Mouse (Mus musculus) liver, adult 2 months (tissue): ENCODE measurements around the gene Relb. TPM values are rescaled to one million over a fixed set of nuclear protein-coding genes. Genes with fewer than 3 reads are reported as not detected.

Experiments used
- DNase-seq: peaks from one replicate; pipeline ENCODE4 v3.0.0-alpha.2; 2011; ENCODE audit warnings: low read depth, low spot score; ENCODE audit errors: extremely low read depth
- H3K27ac ChIP-seq: fragments of 200-500 bp; replicated peaks from 2 replicates; pipeline ENCODE4 v1.5.1; 2012; ENCODE audit warnings: low read depth, mild to moderate bottlenecking, control low read depth, inconsistent platforms, low read length; ENCODE audit not compliant: insufficient read depth
- H3K27me3 ChIP-seq: fragments of 200-500 bp; 2 replicates; pipeline ENCODE4 v1.6.1; 2012; ENCODE audit warnings: mild to moderate bottlenecking, moderate library complexity, low read length, inconsistent platforms; ENCODE audit not compliant: control insufficient read depth, insufficient read depth
- H3K36me3 ChIP-seq: fragments of 200-500 bp; 2 replicates; pipeline ENCODE4 v1.6.1; 2012; ENCODE audit warnings: low read length, inconsistent platforms; ENCODE audit not compliant: control insufficient read depth, insufficient read depth
- H3K4me1 ChIP-seq: fragments of 200-500 bp; 2 replicates; pipeline ENCODE4 v1.6.1; 2011; ENCODE audit warnings: low read length; ENCODE audit not compliant: control insufficient read depth, insufficient read depth
- H3K4me3 ChIP-seq: fragments of 200-500 bp; 2 replicates; pipeline ENCODE4 v1.5.1; 2011; ENCODE audit warnings: low read depth, mild to moderate bottlenecking, control low read depth, low read length, moderate library complexity; ENCODE audit not compliant: insufficient read depth
- H3K79me2 ChIP-seq: fragments of 200-500 bp; 2 replicates; pipeline ENCODE4 v1.6.1; 2012; ENCODE audit warnings: inconsistent platforms, mild to moderate bottlenecking, low read length, moderate library complexity; ENCODE audit not compliant: control insufficient read depth, insufficient read depth
- H3K9ac ChIP-seq: fragments of 200-500 bp; 2 replicates; pipeline ENCODE4 v1.6.1; 2012; ENCODE audit warnings: low read depth, mild to moderate bottlenecking, control low read depth, inconsistent platforms, low read length
- CTCF ChIP-seq: fragments of 200-500 bp; IDR thresholded peaks from 2 replicates; pipeline ENCODE4 v1.5.1; 2011; ENCODE audit warnings: low read depth, low read length, control low read depth
- POLR2A ChIP-seq: fragments of 200-500 bp; IDR thresholded peaks from 2 replicates; pipeline ENCODE4 v1.6.1; 2011; ENCODE audit warnings: low read length, control low read depth; ENCODE audit not compliant: insufficient read depth; ENCODE audit errors: extremely low read depth
- WGBS: fragments of 180-500 bp; shearing (Covaris S2); methylation state at CpG from one replicate; pipeline ENCODE4 v1.1.7; 2018; 5-methylcytosine and 5-hydroxymethylcytosine counted together
- polyA plus RNA-seq: library from polyadenylated mRNA; depleted of rRNA; stranded (reverse); fragments of >200 nt; gene quantifications from 2 replicates; pipeline ENCODE4 v1.2.3, GENCODE M21; 2012
- total RNA-seq: library from RNA; depleted of rRNA; stranded (reverse); fragments of >200 nt; gene quantifications from 2 replicates; pipeline ENCODE4 v1.2.3, GENCODE M21; 2014

Gene Relb
- total and polyA plus RNA-seq, 2 experiments: 1.3 to 3.3 TPM

DNA sequence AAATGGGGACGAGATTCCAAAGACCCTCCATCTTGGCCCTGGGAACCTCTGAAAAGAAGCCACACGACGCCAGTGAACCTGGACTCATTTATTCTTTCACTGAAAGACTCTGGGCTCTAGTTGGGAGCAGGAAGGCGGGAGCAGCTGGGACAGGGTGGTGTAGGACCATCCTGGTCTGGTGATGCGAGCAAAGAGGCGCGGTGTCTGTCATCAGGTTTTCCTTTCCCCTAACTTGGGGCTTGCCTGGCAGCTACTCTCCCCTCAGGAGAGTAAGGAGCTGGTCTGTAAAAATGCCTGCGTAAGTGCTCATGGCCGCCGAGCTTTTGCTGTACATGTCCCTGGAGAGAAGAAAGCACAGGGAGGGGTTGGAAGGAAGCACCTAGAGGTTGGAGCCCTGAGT lies 42.3 kb upstream of the Relb start:
- Histone ChIP-seq H3K4me3 (no peak overlapping the region), H3K27me3 (no peaks in the 10 kb centered on the region), H3K79me2 (no peaks in the 10 kb centered on the region), H3K9ac (no peak overlapping the region), H3K4me1 (peaks cover 17% of the 10 kb centered on the region; the same call in 1 of the 2 replicates), H3K27ac (no peak overlapping the region), H3K36me3 (peaks cover 9% of the 10 kb centered on the region)
- 93% methylated on average over 10 of the region's 10 CpGs for WGBS
- no peak for DNase-seq
- TF ChIP-seq CTCF (no peak), POLR2A (no peak)

DNA sequence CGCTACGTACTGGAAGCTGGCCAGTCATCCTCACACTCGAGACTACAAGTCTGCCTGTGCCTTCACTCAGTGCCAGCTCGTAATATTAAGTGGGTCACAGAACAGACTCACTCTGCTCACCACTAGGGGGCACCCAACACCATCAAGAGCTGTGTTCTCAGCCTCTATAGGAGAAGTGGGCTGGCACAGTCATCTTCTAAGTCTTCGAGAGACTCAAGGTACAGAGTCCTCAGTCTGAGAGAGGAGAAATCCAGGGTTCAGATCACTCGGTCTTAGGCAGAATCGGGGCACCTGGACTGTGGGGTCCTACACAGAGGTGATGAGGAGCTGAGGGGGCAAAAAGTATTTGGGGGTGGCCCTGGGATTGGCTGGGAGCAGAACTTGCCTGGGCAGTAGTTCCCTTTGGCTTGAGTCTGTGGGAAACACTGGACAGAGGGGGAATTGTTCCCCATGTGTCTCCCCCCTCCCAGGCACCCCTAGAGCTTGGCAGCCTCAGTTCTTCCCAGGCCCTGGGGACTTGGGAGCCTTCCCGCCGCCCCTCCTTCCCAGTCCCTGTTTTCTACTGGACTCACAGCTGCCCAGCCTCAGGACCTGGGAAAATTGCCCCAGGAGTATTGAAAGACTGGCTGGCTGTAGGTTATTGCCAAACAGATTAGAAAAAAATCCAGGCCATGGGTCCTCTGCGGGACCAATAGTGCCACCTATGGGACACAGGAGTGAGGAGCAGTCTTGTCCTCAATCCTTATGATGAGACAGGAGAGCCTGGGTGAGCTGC lies 39.9 kb upstream of the Relb start:
- peak overlapping the region; percentile 48 for H3K9ac ChIP-seq
- peak overlapping the region; percentile 91 for H3K27ac ChIP-seq
- 0% methylated on average over 10 of the region's 10 CpGs for WGBS
- no peaks in the 10 kb centered on the region for H3K27me3 ChIP-seq
- TF ChIP-seq POLR2A: no peak
- peak; percentile 73 for TF ChIP-seq CTCF
- H3K36me3 ChIP-seq: peaks cover 4% of the 10 kb centered on the region; the same call in 1 of the 2 replicates
- peaks cover 7% of the 10 kb centered on the region for H3K79me2 ChIP-seq
- H3K4me1 ChIP-seq: peaks cover 12% of the 10 kb centered on the region
- no peak overlapping the region for H3K4me3 ChIP-seq
- peak; percentile 95 for DNase-seq

DNA sequence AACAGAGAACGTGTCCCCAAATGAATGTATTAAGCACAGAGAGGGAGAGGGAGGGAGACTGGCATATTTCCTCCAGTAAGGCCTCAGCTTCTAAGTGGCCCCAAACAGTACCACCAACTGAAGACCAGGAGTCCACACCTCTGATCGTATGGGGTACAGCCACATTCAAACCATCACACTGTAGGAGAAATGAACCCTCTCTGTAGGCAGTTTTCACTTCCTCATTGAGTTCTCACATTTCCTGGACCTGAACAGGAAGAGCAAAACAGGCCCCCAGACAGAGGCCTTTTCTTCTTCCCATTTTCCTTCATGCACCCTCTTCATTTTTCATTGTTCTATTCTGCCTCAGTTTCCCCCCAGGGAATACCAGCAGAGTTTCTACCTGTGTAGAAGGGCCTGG lies 38.2 kb upstream of the Relb start:
- Histone ChIP-seq H3K27ac (peak overlapping the region; percentile 22; the same call in 1 of the 2 replicates), H3K36me3 (peaks cover 3% of the 10 kb centered on the region; the same call in 1 of the 2 replicates)
- no peak for DNase-seq

DNA sequence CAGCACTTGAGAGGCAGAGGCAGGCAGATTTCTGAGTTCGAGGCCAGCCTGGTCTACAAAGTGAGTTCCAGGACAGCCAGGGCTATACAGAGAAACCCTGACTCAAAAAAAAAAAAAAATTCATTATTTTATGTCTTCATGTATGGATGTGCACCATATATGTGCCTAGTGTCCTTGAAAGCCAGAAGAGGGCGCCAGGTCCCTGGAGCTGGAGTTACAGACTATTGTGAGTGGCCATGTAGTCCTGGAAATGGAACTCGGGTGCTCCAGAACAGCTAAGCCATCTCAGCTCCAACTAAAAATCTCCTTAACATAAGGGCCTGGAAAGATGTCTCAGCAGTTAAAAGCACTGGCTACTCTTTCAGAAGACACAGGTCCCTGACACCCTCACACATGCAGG lies 37.5 kb upstream of the Relb start:
- H3K4me3 ChIP-seq: no peak overlapping the region
- peak; percentile 53 for DNase-seq
- peaks cover 3% of the 10 kb centered on the region; the same call in 1 of the 2 replicates for H3K36me3 ChIP-seq
- no peaks in the 10 kb centered on the region for H3K27me3 ChIP-seq
- peaks cover 19% of the 10 kb centered on the region for H3K4me1 ChIP-seq
- 59% methylated on average over 3 of the region's 3 CpGs for WGBS
- peaks cover 27% of the 10 kb centered on the region for H3K79me2 ChIP-seq
- H3K27ac ChIP-seq: no peak overlapping the region
- H3K9ac ChIP-seq: no peak overlapping the region
- TF ChIP-seq POLR2A (no peak), CTCF (peak; percentile 49; the same call in 1 of the 2 replicates)

More for the DNA sequence above, 38.2 kb upstream of the Relb start:
- peaks cover 21% of the 10 kb centered on the region for H3K79me2 ChIP-seq
- H3K27me3 ChIP-seq: no peaks in the 10 kb centered on the region
- no peak overlapping the region for H3K9ac ChIP-seq
- peaks cover 19% of the 10 kb centered on the region for H3K4me1 ChIP-seq
- WGBS: 81% methylated on average over 2 of the region's 2 CpGs
- H3K4me3 ChIP-seq: no peak overlapping the region
- TF ChIP-seq POLR2A (no peak), CTCF (no peak)

DNA sequence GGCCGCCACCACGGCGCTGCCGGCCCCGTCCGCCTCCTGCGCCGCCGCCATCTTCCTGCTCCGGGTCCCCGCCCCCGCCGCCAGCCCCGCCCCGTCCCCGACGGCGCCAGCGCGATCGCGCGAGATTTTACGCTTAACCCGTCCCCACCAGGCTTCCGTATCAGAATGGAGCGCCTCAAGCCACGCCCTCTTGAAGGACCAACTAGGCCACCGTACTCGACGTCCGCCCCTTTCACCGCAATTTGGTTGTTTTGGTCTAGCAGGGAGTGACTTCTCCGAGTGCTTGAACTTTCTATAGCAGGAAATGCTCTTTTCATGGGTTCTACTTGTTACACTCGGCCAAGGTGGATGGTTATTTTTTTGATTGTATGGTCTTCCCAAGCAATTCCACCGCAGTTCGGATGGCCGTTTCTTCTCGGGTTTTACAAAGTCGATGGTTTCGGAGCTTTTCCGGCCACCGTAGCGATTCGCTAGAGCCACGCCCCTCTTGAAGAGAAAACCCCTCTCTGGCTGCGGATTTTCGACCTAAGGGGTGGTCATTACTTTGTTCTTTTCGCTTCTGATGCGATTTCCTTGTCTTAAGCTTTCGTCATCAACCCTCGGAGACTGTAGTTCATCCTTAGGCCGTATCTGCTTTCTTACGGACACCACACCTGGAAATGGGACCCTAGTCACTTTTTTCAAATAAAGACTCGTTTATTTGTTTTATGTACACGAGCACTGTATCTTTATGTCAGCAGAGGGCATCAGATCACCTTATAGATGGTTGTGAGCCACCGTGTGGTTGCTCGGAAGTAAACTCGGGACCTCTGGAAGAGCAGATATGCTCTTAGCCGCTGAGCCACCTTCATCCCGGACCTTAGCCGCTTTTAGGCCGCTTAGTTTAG lies 36.0 kb upstream of the Relb start, which contains the start of gene Clptm1:
Gene Clptm1, minus strand, starts transcription at position 79 of the 887 bp plus-strand sequence.
- peaks cover 16% of the 10 kb centered on the region for H3K4me1 ChIP-seq
- peak; percentile 93 for DNase-seq
- WGBS: under 1% methylated on average over 63 of the region's 63 CpGs
- peak within 1 kb of the TSS; percentile 95 for H3K4me3 ChIP-seq
- H3K27ac ChIP-seq: peak within 1 kb of the TSS; percentile 93
- H3K36me3 ChIP-seq: no peaks in the 10 kb centered on the region
- H3K27me3 ChIP-seq: no peaks in the 10 kb centered on the region
- TF ChIP-seq CTCF (no peak), POLR2A (peak; percentile 58; the same call in 1 of the 2 replicates)
- peaks cover 36% of the 10 kb centered on the region for H3K79me2 ChIP-seq
- peak within 1 kb of the TSS; percentile 93 for H3K9ac ChIP-seq
